12 mouse cellular contexts compared by ENCODE assay signal in genomic region chr16:84969026-84969425, GRCm38 (mm10).
"Had no signal": no experiment of that assay in that cellular context is flagged by ENCODE, and none has a peak within 500 bp of the region (broad histone marks: within the 10 kb centered on the region; RNA-seq: fewer than 3 reads in every experiment).

No protein-coding gene starts in this region.

- DNase-seq: forebrain, postnatal 0 days; gastrocnemius, postnatal 14 days; gastrocnemius, postnatal 36 days; heart, adult 18-20 months; heart, postnatal 14 days; heart, postnatal 36 days; kidney, adult 11 months; kidney, adult 2 months; kidney, adult 9 months; kidney, postnatal 14 days; kidney, postnatal 36 days; layer of hippocampus, postnatal 36 days had no signal
